Comparison of ENCODE assay signal across 13 mouse cellular contexts in genomic region chr2:11672144-11672543, GRCm38 (mm10). TPM values are rescaled to one million over a fixed set of nuclear protein-coding genes. Genes with fewer than 3 reads are reported as not detected.
DNase-seq lines count a peak whose midpoint lies in the region; ATAC-seq and TF ChIP-seq lines count a peak whose summit lies in the region.
"Had no signal": no experiment of that assay in that cellular context is flagged by ENCODE, and none has a peak within 500 bp of the region (broad histone marks: within the 10 kb centered on the region; RNA-seq: fewer than 3 reads in every experiment).

No protein-coding gene starts in this region.

- WGBS in liver, embryonic 11.5 days, result 18% methylated on average over 3 of the region's 3 CpGs
- 15% methylated on average over 3 of the region's 3 CpGs for WGBS in liver, embryonic 12.5 days (ENCODE audit: insufficient replicate concordance)
- 38% methylated on average over 3 of the region's 3 CpGs for WGBS in thymus, adult 2 months
- 12% methylated on average over 3 of the region's 3 CpGs for WGBS in hindbrain, embryonic 11.5 days

- H3K27ac ChIP-seq in liver, embryonic 11.5 days (ENCODE audit: low read depth, low read length), result no peak overlapping the region
- H3K27ac ChIP-seq in liver, embryonic 12.5 days, result no peak overlapping the region
- H3K27ac ChIP-seq in thymus, adult 2 months (ENCODE audit: control insufficient read depth, insufficient read depth, low read length), result no peak overlapping the region
- no peak overlapping the region for H3K27ac ChIP-seq in hindbrain, embryonic 11.5 days (ENCODE audit: low read depth, low read length)
- H3K27ac ChIP-seq: liver, embryonic 13.5 days; neural tube, embryonic 13.5 days; stomach, embryonic 15.5 days had no signal

- TF ChIP-seq POLR2A in thymus, adult 2 months (IDR thresholded peaks at IDR 0.05; ENCODE audit: control insufficient read depth, extremely low read depth, insufficient read depth, low read length, poor library complexity), result no peak

- no peak overlapping the region for H3K9ac ChIP-seq in liver, embryonic 11.5 days (ENCODE audit: low read depth, low read length)
- no peak overlapping the region for H3K9ac ChIP-seq in liver, embryonic 12.5 days
- no peak overlapping the region for H3K9ac ChIP-seq in hindbrain, embryonic 11.5 days (ENCODE audit: low read depth, low read length)
- H3K9ac ChIP-seq: liver, embryonic 13.5 days; neural tube, embryonic 13.5 days; stomach, embryonic 15.5 days had no signal

- peak; percentile 20 for DNase-seq in liver, embryonic 11.5 days (ENCODE audit: low spot score)
- DNase-seq in ES-CJ7 (ENCODE audit: low read depth, low spot score), result peak; percentile 61
- peak; percentile 71 for DNase-seq in thymus, adult 2 months
- DNase-seq in cerebellum, postnatal 4 days (ENCODE audit: low spot score in 2 of 2), result no peak
- DNase-seq in hindbrain, embryonic 11.5 days (ENCODE audit: low spot score), result no peak
- DNase-seq in right cerebral cortex, adult 18-20 months, result no peak
- DNase-seq: kidney, postnatal 25 days; liver, embryonic 13.5 days had no signal

- no peak for ATAC-seq in liver, embryonic 11.5 days (replicated peaks; ENCODE audit: low FRiP score)
- ATAC-seq in liver, embryonic 12.5 days, result no peak
- peak; percentile 84 for ATAC-seq in common myeloid progenitor, adult 5-6 weeks (replicated peaks; ENCODE audit: low read depth, poor library complexity, severe bottlenecking)
- no peak for ATAC-seq in hindbrain, embryonic 11.5 days (ENCODE audit: low FRiP score)

- no peak overlapping the region for H3K4me2 ChIP-seq in liver, embryonic 11.5 days
- no peak overlapping the region for H3K4me2 ChIP-seq in liver, embryonic 12.5 days
- no peak overlapping the region for H3K4me2 ChIP-seq in hindbrain, embryonic 11.5 days (replicated peaks; ENCODE audit: low read depth, low read length)
- H3K4me2 ChIP-seq: heart, embryonic 11.5 days; liver, embryonic 13.5 days; neural tube, embryonic 13.5 days; stomach, embryonic 15.5 days had no signal

- H3K4me3 ChIP-seq in liver, embryonic 11.5 days (ENCODE audit: low read depth, low read length), result no peak overlapping the region
- H3K4me3 ChIP-seq in liver, embryonic 12.5 days, result no peak overlapping the region
- no peak overlapping the region for H3K4me3 ChIP-seq in thymus, adult 2 months (ENCODE audit: control insufficient read depth, insufficient read depth, low read length)
- H3K4me3 ChIP-seq in hindbrain, embryonic 11.5 days (ENCODE audit: low read depth, low read length), result no peak overlapping the region
- H3K4me3 ChIP-seq: liver, embryonic 13.5 days; neural tube, embryonic 13.5 days; stomach, embryonic 15.5 days had no signal

- H3K9me3 ChIP-seq in liver, embryonic 11.5 days (ENCODE audit: control insufficient read depth, low read length), result no peaks in the 10 kb centered on the region
- no peaks in the 10 kb centered on the region for H3K9me3 ChIP-seq in liver, embryonic 12.5 days (replicated peaks)
- no peaks in the 10 kb centered on the region for H3K9me3 ChIP-seq in hindbrain, embryonic 11.5 days (ENCODE audit: control insufficient read depth, low read length)
- H3K9me3 ChIP-seq: liver, embryonic 13.5 days; neural tube, embryonic 13.5 days; stomach, embryonic 15.5 days had no signal

- no peaks in the 10 kb centered on the region for H3K36me3 ChIP-seq in liver, embryonic 11.5 days (ENCODE audit: control insufficient read depth, insufficient read depth, low read length)
- no peaks in the 10 kb centered on the region for H3K36me3 ChIP-seq in liver, embryonic 12.5 days
- H3K36me3 ChIP-seq in thymus, adult 2 months (ENCODE audit: control insufficient read depth, insufficient read depth, low read length), result no peaks in the 10 kb centered on the region
- H3K36me3 ChIP-seq in hindbrain, embryonic 11.5 days (ENCODE audit: control insufficient read depth, insufficient read depth, low read length), result no peaks in the 10 kb centered on the region
- H3K36me3 ChIP-seq: liver, embryonic 13.5 days; neural tube, embryonic 13.5 days; stomach, embryonic 15.5 days had no signal

- no peak for TF ChIP-seq CTCF in thymus, adult 2 months (IDR thresholded peaks at IDR 0.05; ENCODE audit: borderline replicate concordance, control insufficient read depth, extremely low read depth, insufficient read depth, low read length, poor library complexity)

- no peaks in the 10 kb centered on the region for H3K27me3 ChIP-seq in liver, embryonic 11.5 days (replicated peaks; ENCODE audit: control insufficient read depth, insufficient read depth, low read length)
- no peaks in the 10 kb centered on the region for H3K27me3 ChIP-seq in liver, embryonic 12.5 days (replicated peaks)
- H3K27me3 ChIP-seq in thymus, adult 2 months (ENCODE audit: control insufficient read depth, insufficient read depth, low read length), result no peaks in the 10 kb centered on the region
- no peaks in the 10 kb centered on the region for H3K27me3 ChIP-seq in hindbrain, embryonic 11.5 days (ENCODE audit: control insufficient read depth, insufficient read depth, low read length)
- H3K27me3 ChIP-seq: liver, embryonic 13.5 days; neural tube, embryonic 13.5 days; stomach, embryonic 15.5 days had no signal

- no peaks in the 10 kb centered on the region for H3K4me1 ChIP-seq in liver, embryonic 11.5 days (replicated peaks; ENCODE audit: control insufficient read depth, insufficient read depth, low read length)
- H3K4me1 ChIP-seq in liver, embryonic 12.5 days, result no peaks in the 10 kb centered on the region
- H3K4me1 ChIP-seq in thymus, adult 2 months (replicated peaks; ENCODE audit: control insufficient read depth, insufficient read depth, low read length), result peaks cover 2% of the 10 kb centered on the region; the same call in 1 of the 2 replicates
- no peaks in the 10 kb centered on the region for H3K4me1 ChIP-seq in hindbrain, embryonic 11.5 days (replicated peaks; ENCODE audit: control insufficient read depth, insufficient read depth, low read length)
- H3K4me1 ChIP-seq: liver, embryonic 13.5 days; neural tube, embryonic 13.5 days; stomach, embryonic 15.5 days had no signal

RNA-seq across cellular contexts. Expression of gene Il2ra, which starts 29.5 kb away (rescaled TPM):
- polyA plus RNA-seq in liver, embryonic 11.5 days (2014; fragmentation: Nextera tagmentation; extraction: Ambion mirVana), result 0.04 TPM in 1 of 2 replicates, not detected in the other
- polyA plus RNA-seq in liver, embryonic 12.5 days (2016; fragmentation: Nextera tagmentation; extraction: Ambion mirVana), result not detected in 2 replicates
- total RNA-seq in common myeloid progenitor, adult 5-6 weeks (2017), result not detected in 2 replicates
- polyA plus RNA-seq in thymus, adult 2 months (2012; rRNA removed), result 19.5 and 19.7 TPM in 2 replicates
- polyA plus RNA-seq in hindbrain, embryonic 11.5 days (2014; fragmentation: Nextera tagmentation; extraction: Ambion mirVana), result not detected in 2 replicates
- polyA plus RNA-seq: heart, embryonic 11.5 days; liver, embryonic 13.5 days had no signal

RNA-seq across cellular contexts. Expression of gene Il15ra, which starts 32.9 kb away (rescaled TPM):
- 1.6 and 2.1 TPM in 2 replicates for polyA plus RNA-seq in liver, embryonic 11.5 days (2014; fragmentation: Nextera tagmentation; extraction: Ambion mirVana)
- 1.7 and 2.1 TPM in 2 replicates for polyA plus RNA-seq in liver, embryonic 12.5 days (2016; fragmentation: Nextera tagmentation; extraction: Ambion mirVana)
- 7.6 and 20.8 TPM in 2 replicates for total RNA-seq in common myeloid progenitor, adult 5-6 weeks (2017)
- 86.9 and 99.7 TPM in 2 replicates for polyA plus RNA-seq in thymus, adult 2 months (2012; rRNA removed)
- polyA plus RNA-seq in hindbrain, embryonic 11.5 days (2014; fragmentation: Nextera tagmentation; extraction: Ambion mirVana), result 0.25 and 0.39 TPM in 2 replicates

RNA-seq across cellular contexts. Expression of gene Gm17490, which starts 46.1 kb away (rescaled TPM):
- not detected in 2 replicates for polyA plus RNA-seq in liver, embryonic 11.5 days (2014; fragmentation: Nextera tagmentation; extraction: Ambion mirVana)
- not detected in 2 replicates for polyA plus RNA-seq in liver, embryonic 12.5 days (2016; fragmentation: Nextera tagmentation; extraction: Ambion mirVana)
- total RNA-seq in common myeloid progenitor, adult 5-6 weeks (2017), result not detected in 2 replicates
- polyA plus RNA-seq in thymus, adult 2 months (2012; rRNA removed), result not detected in 2 replicates
- polyA plus RNA-seq in hindbrain, embryonic 11.5 days (2014; fragmentation: Nextera tagmentation; extraction: Ambion mirVana), result not detected in 2 replicates
- polyA plus RNA-seq: heart, embryonic 11.5 days; liver, embryonic 13.5 days; neural tube, embryonic 13.5 days; stomach, embryonic 15.5 days had no signal

Comparison
In these comparisons a context has a peak if more than half of its experiments do, and no peak if none do; other contexts are left out.
1. DNase-seq: peak in liver, embryonic 11.5 days (single experiment), ES-CJ7 (single experiment) and thymus, adult 2 months (single experiment); none in cerebellum, postnatal 4 days (0 of 2), hindbrain, embryonic 11.5 days (single experiment) and right cerebral cortex, adult 18-20 months (single experiment).
2. RNA of gene Il2ra, which starts 29.5 kb away (polyA plus RNA-seq): 19.5 to 19.7 TPM in thymus, adult 2 months; 0.04 TPM in liver, embryonic 11.5 days, not detected in liver, embryonic 12.5 days and not detected in hindbrain, embryonic 11.5 days; every median in the first group is over 10 times any median in the second.
3. RNA of gene Il15ra, which starts 32.9 kb away (polyA plus RNA-seq): 86.9 to 99.7 TPM in thymus, adult 2 months; 1.7 to 2.1 TPM in liver, embryonic 12.5 days, 1.6 to 2.1 TPM in liver, embryonic 11.5 days and 0.25 to 0.39 TPM in hindbrain, embryonic 11.5 days; every median in the first group is over 10 times any median in the second.